Mouse (Mus musculus) embryonic fibroblast, embryonic 13.5 days (primary cell): ENCODE results near the gene Gtdc1. TPM values are rescaled to one million over a fixed set of nuclear protein-coding genes. Genes with fewer than 3 reads are reported as not detected.

Experiments
- H3K27ac ChIP-seq: 2 replicates; pipeline ENCODE4 v1.5.1; 2012; ENCODE audit warnings: low read length, control low read depth, inconsistent platforms; ENCODE audit not compliant: insufficient read depth
- H3K4me1 ChIP-seq: 2 replicates; pipeline ENCODE4 v1.6.1; 2011; ENCODE audit warnings: low read length; ENCODE audit not compliant: control insufficient read depth, insufficient read depth
- H3K4me3 ChIP-seq: 2 replicates; pipeline ENCODE4 v1.5.1; 2011; ENCODE audit warnings: mild to moderate bottlenecking, control low read depth, low read length; ENCODE audit not compliant: insufficient read depth
- CTCF ChIP-seq: IDR thresholded peaks from 2 replicates; pipeline ENCODE4 v1.5.1; 2011; ENCODE audit warnings: mild to moderate bottlenecking, control low read depth, low read length, moderate library complexity, borderline replicate concordance; ENCODE audit not compliant: insufficient read depth
- POLR2A ChIP-seq: IDR thresholded peaks from 2 replicates; pipeline ENCODE4 v1.6.1; 2011; ENCODE audit warnings: low read depth, mild to moderate bottlenecking, control low read depth, low read length, moderate library complexity
- polyA plus RNA-seq: library from polyadenylated mRNA; stranded (reverse); fragments of >200 nt; gene quantifications from 2 replicates; pipeline ENCODE4 v1.2.4, GENCODE M21; 2011; ENCODE audit warnings: low read depth; ENCODE audit not compliant: missing spikeins, insufficient read length

The Gtdc1 gene
- polyA plus RNA-seq, 1 experiment, result 28.9 TPM

- H3K27ac ChIP-seq, result peak overlapping the region; percentile 80; the same call in 1 of the 2 replicates
- TF ChIP-seq CTCF (no peak), POLR2A (0 out of 2 replicates have a peak, but pooled peaks have one; percentile 29)
- peak overlapping the region; percentile 25 for H3K4me3 ChIP-seq
- peaks cover 9% of the 10 kb centered on the region for H3K4me1 ChIP-seq
Measured at GRCm38 (mm10) chr2:44556861-44557592, 370.4 kb downstream of the Gtdc1 start.

- peaks cover 9% of the 10 kb centered on the region for H3K4me1 ChIP-seq
- TF ChIP-seq CTCF, result no peak
- no peak for TF ChIP-seq POLR2A
- H3K27ac ChIP-seq, result no peak overlapping the region
- H3K4me3 ChIP-seq, result no peak overlapping the region
Measured at GRCm38 (mm10) chr2:44554716-44555115, 372.7 kb downstream of the Gtdc1 start.

- H3K4me1 ChIP-seq, result no peaks in the 10 kb centered on the region
- TF ChIP-seq POLR2A, result no peak
- TF ChIP-seq CTCF, result no peak
- no peak overlapping the region for H3K27ac ChIP-seq
Measured at GRCm38 (mm10) chr2:44549311-44549710, 378.1 kb downstream of the Gtdc1 start.

GRCm38 (mm10) chr2:44542775-44543174, 384.7 kb downstream of the Gtdc1 start:
- no peak overlapping the region for H3K27ac ChIP-seq
- TF ChIP-seq CTCF (no peak), POLR2A (no peak)
- no peaks in the 10 kb centered on the region for H3K4me1 ChIP-seq

More at GRCm38 (mm10) chr2:44549311-44549710, 378.1 kb downstream of the Gtdc1 start:
- no peak overlapping the region for H3K4me3 ChIP-seq

GRCm38 (mm10) chr2:44541726-44542125, 385.7 kb downstream of the Gtdc1 start:
- no peak overlapping the region for H3K27ac ChIP-seq
- TF ChIP-seq CTCF (no peak), POLR2A (no peak)
- H3K4me1 ChIP-seq, result no peaks in the 10 kb centered on the region
- H3K4me3 ChIP-seq, result no peak overlapping the region

More at GRCm38 (mm10) chr2:44542775-44543174, 384.7 kb downstream of the Gtdc1 start:
- H3K4me3 ChIP-seq, result no peak overlapping the region

- H3K27ac ChIP-seq, result no peak overlapping the region
- no peaks in the 10 kb centered on the region for H3K4me1 ChIP-seq
- TF ChIP-seq CTCF, result no peak
- no peak for TF ChIP-seq POLR2A
- H3K4me3 ChIP-seq, result no peak overlapping the region
Measured at GRCm38 (mm10) chr2:44540881-44541280, 386.6 kb downstream of the Gtdc1 start.

GRCm38 (mm10) chr2:44539121-44539634, 388.3 kb downstream of the Gtdc1 start:
- no peaks in the 10 kb centered on the region for H3K4me1 ChIP-seq
- no peak overlapping the region for H3K4me3 ChIP-seq
- no peak overlapping the region for H3K27ac ChIP-seq
- TF ChIP-seq POLR2A (no peak), CTCF (no peak)

GRCm38 (mm10) chr2:44538135-44538534, 389.3 kb downstream of the Gtdc1 start:
- TF ChIP-seq CTCF, result no peak
- TF ChIP-seq POLR2A, result no peak

GRCm38 (mm10) chr2:44535760-44536159, 391.7 kb downstream of the Gtdc1 start:
- no peak overlapping the region for H3K27ac ChIP-seq
- TF ChIP-seq POLR2A (no peak), CTCF (no peak)
- H3K4me1 ChIP-seq, result no peaks in the 10 kb centered on the region
- no peak overlapping the region for H3K4me3 ChIP-seq

More at GRCm38 (mm10) chr2:44538135-44538534, 389.3 kb downstream of the Gtdc1 start:
- Histone ChIP-seq H3K4me3 (no peak overlapping the region), H3K27ac (no peak overlapping the region), H3K4me1 (no peaks in the 10 kb centered on the region)

- no peak overlapping the region for H3K4me3 ChIP-seq
- TF ChIP-seq CTCF (no peak), POLR2A (no peak)
- no peak overlapping the region for H3K27ac ChIP-seq
- no peaks in the 10 kb centered on the region for H3K4me1 ChIP-seq
Measured at GRCm38 (mm10) chr2:44535136-44535675, 392.3 kb downstream of the Gtdc1 start.
